Mouse (Mus musculus) thymus, adult 2 months (tissue): ENCODE data around the gene Dync2li1.

Experiments used
- CTCF ChIP-seq: fragments of 200-500 bp; IDR thresholded peaks from 2 replicates; pipeline ENCODE4 v1.5.1; 2012; ENCODE audit warnings: mild to moderate bottlenecking, control low read depth, low read length, moderate library complexity, borderline replicate concordance; ENCODE audit not compliant: control insufficient read depth, poor library complexity, insufficient read depth; ENCODE audit errors: extremely low read depth
- POLR2A ChIP-seq: fragments of 200-500 bp; IDR thresholded peaks from 2 replicates; pipeline ENCODE4 v1.6.1; 2012; ENCODE audit warnings: mild to moderate bottlenecking, low read length, control low read depth, moderate library complexity; ENCODE audit not compliant: control insufficient read depth, poor library complexity, insufficient read depth; ENCODE audit errors: extremely low read depth

GRCm38 (mm10) chr17:84642324-84642723, 16.0 kb downstream of the Dync2li1 start:
- no peak for TF ChIP-seq CTCF
- TF ChIP-seq POLR2A: no peak
